Comparison of ENCODE assay signal across 8 mouse cellular contexts in genomic region chr2:32912210-32912804, GRCm38 (mm10). TPM values are rescaled to one million over a fixed set of nuclear protein-coding genes. Genes with fewer than 3 reads are reported as not detected.
DNase-seq lines count a peak whose midpoint lies in the region; ATAC-seq and TF ChIP-seq lines count a peak whose summit lies in the region.

No protein-coding gene starts in this region.

- no peak overlapping the region for H3K27ac ChIP-seq in cortical plate, adult 2 months (ENCODE audit: insufficient read depth, low read length)
- no peak overlapping the region for H3K27ac ChIP-seq in liver, embryonic 14.5 days

- H3K9me3 ChIP-seq in liver, embryonic 14.5 days (ENCODE audit: control insufficient read depth, low read length) = no peaks in the 10 kb centered on the region

- no peak for TF ChIP-seq EP300 in liver, embryonic 14.5 days (IDR thresholded peaks at IDR 0.05; ENCODE audit: low read depth)

- no peaks in the 10 kb centered on the region for H3K36me3 ChIP-seq in liver, embryonic 14.5 days (replicated peaks; ENCODE audit: control insufficient read depth, insufficient read depth, low read depth)

- H3K4me1 ChIP-seq in cortical plate, adult 2 months (ENCODE audit: control insufficient read depth, insufficient read depth, low read length) = peaks cover 5% of the 10 kb centered on the region
- H3K4me1 ChIP-seq in liver, embryonic 14.5 days (replicated peaks; ENCODE audit: control insufficient read depth in 2 of 2, insufficient read depth in 2 of 2, low read length in 1 of 2) = 0 out of 4 replicates have a peak, but pooled peaks cover 0 to 2% of the 10 kb centered on the region in 2 experiments

- ATAC-seq in CD4-positive, CD25-positive, alpha-beta regulatory T cell, adult 4 months = peak; percentile 83
- no peak for ATAC-seq in liver, embryonic 14.5 days (ENCODE audit: insufficient read depth)

- H3K4me2 ChIP-seq in liver, embryonic 14.5 days (ENCODE audit: low read depth) = no peak overlapping the region

- peak; percentile 100 for TF ChIP-seq CTCF in cortical plate, adult 2 months (IDR thresholded peaks at IDR 0.05; ENCODE audit: extremely low read depth, insufficient read depth, low read length)
- TF ChIP-seq CTCF in liver, embryonic 14.5 days (IDR thresholded peaks at IDR 0.05; ENCODE audit: low read depth) = peak; percentile 100

- H3K9ac ChIP-seq in liver, embryonic 14.5 days (replicated peaks) = no peak overlapping the region

- WGBS in liver, embryonic 14.5 days (ENCODE audit: insufficient replicate concordance) = 28% methylated on average over 19 of the region's 19 CpGs

- no peak overlapping the region for H3K4me3 ChIP-seq in cortical plate, adult 2 months (ENCODE audit: insufficient read depth, low read length)
- H3K4me3 ChIP-seq in liver, embryonic 14.5 days (ENCODE audit: insufficient read depth in 1 of 2, low read depth in 2 of 2, low read length in 2 of 2) = no peak overlapping the region

- DNase-seq in adrenal gland, adult 18-20 months (ENCODE audit: low spot score in 2 of 2) = peak; percentile 83 to 85
- peak; percentile 87 for DNase-seq in gastrocnemius, postnatal 10 days
- DNase-seq in kidney, postnatal 10 days = peak; percentile 93
- DNase-seq in liver, embryonic 14.5 days (ENCODE audit: low read depth in 3 of 3, low spot score in 3 of 3) = peak; percentile 67 to 72 (median 71)
- peak; percentile 77 for DNase-seq in ovary, postnatal 36 days (ENCODE audit: low spot score)
- DNase-seq in thymus, postnatal 14 days = peak; percentile 82

- TF ChIP-seq POLR2A in cortical plate, adult 2 months (IDR thresholded peaks at IDR 0.05; ENCODE audit: extremely low read depth, insufficient read depth, low read length) = no peak

- H3K27me3 ChIP-seq in liver, embryonic 14.5 days (ENCODE audit: control insufficient read depth, insufficient read depth, low read length) = no peaks in the 10 kb centered on the region

RNA-seq across cellular contexts. Expression of gene Fam129b, which starts 36.4 kb away (rescaled TPM):
- 1 to 10 TPM in 1 of 2 experiments, under 1 TPM in 1; 0.97 to 1.0 TPM for polyA plus RNA-seq in CD4-positive, CD25-positive, alpha-beta regulatory T cell, adult 4 months (2017; shearing (Covaris generic))
- total RNA-seq in adrenal gland, adult 18-20 months (2021) = 10 to 100 TPM; 19.1 to 32.7 TPM
- polyA plus RNA-seq in cortical plate, adult 2 months (2012; rRNA removed) = 27.1 and 29.0 TPM in 2 replicates
- 10 to 100 TPM; 16.5 to 22.5 TPM for total RNA-seq in gastrocnemius, postnatal 10 days (2021)
- 5.7 and 5.9 TPM in 2 replicates for polyA plus RNA-seq in liver, embryonic 14.5 days (2012; rRNA removed)
- 2.7 and 2.9 TPM in 2 replicates for polyA plus RNA-seq in liver, embryonic 14.5 days (2014; fragmentation: Nextera tagmentation; extraction: Ambion mirVana)

RNA-seq across cellular contexts. Expression of gene Rpl12, which starts 49.1 kb away (rescaled TPM):
- 100 to 1,000 TPM in 1 of 2 experiments, 10 to 100 TPM in 1; 43.5 to 613 TPM for polyA plus RNA-seq in CD4-positive, CD25-positive, alpha-beta regulatory T cell, adult 4 months (2017; shearing (Covaris generic))
- 100 to 1,000 TPM; 162 to 167 TPM for total RNA-seq in adrenal gland, adult 18-20 months (2021)
- polyA plus RNA-seq in cortical plate, adult 2 months (2012; rRNA removed) = 484 and 506 TPM in 2 replicates
- total RNA-seq in gastrocnemius, postnatal 10 days (2021) = 100 to 1,000 TPM; 156 to 177 TPM
- polyA plus RNA-seq in liver, embryonic 14.5 days (2012; rRNA removed) = 311 and 646 TPM in 2 replicates
- polyA plus RNA-seq in liver, embryonic 14.5 days (2014; fragmentation: Nextera tagmentation; extraction: Ambion mirVana) = 144 and 162 TPM in 2 replicates

RNA-seq across cellular contexts. Expression of gene Lrsam1, which starts 49.1 kb away (rescaled TPM):
- 10 to 100 TPM in 1 of 2 experiments, 1 to 10 TPM in 1; 5.5 to 11.1 TPM for polyA plus RNA-seq in CD4-positive, CD25-positive, alpha-beta regulatory T cell, adult 4 months (2017; shearing (Covaris generic))
- total RNA-seq in adrenal gland, adult 18-20 months (2021) = 10 to 100 TPM; 16.6 to 23.4 TPM
- polyA plus RNA-seq in cortical plate, adult 2 months (2012; rRNA removed) = 25.6 and 25.9 TPM in 2 replicates
- 10 to 100 TPM in 1 of 2 experiments, 1 to 10 TPM in 1; 9.9 to 12.9 TPM for total RNA-seq in gastrocnemius, postnatal 10 days (2021)
- polyA plus RNA-seq in liver, embryonic 14.5 days (2012; rRNA removed) = 1.9 and 2.5 TPM in 2 replicates
- 1.1 and 1.8 TPM in 2 replicates for polyA plus RNA-seq in liver, embryonic 14.5 days (2014; fragmentation: Nextera tagmentation; extraction: Ambion mirVana)
